Mouse (Mus musculus) neutrophil, adult 5-6 weeks (primary cell): ENCODE measurements around the gene Cycs. TPM values are rescaled to one million over a fixed set of nuclear protein-coding genes. Genes with fewer than 3 reads are reported as not detected.
"Not testable (repeated sequence)": the region's sequence is repeated elsewhere in the genome, so short reads cannot be mapped to it uniquely, and the experiment has no call there.

ENCODE experiments used
- ATAC-seq: fragments of 151-379, 151-347 bp; 2 replicates; pipeline ENCODE4 v1.8.0; 2017; ENCODE audit warnings: mild to moderate bottlenecking, moderate TSS enrichment; ENCODE audit not compliant: insufficient number of reproducible peaks, poor library complexity, low FRiP score, severe bottlenecking; ENCODE audit errors: extremely low read depth
- total RNA-seq: library from RNA; stranded (forward); fragments of 200-1000 nt; gene quantifications from 2 replicates; pipeline ENCODE4 v1.2.3, GENCODE M21; 2017

Cycs gene
- 44.1 and 49.5 TPM in 2 replicates for total RNA-seq

DNA sequence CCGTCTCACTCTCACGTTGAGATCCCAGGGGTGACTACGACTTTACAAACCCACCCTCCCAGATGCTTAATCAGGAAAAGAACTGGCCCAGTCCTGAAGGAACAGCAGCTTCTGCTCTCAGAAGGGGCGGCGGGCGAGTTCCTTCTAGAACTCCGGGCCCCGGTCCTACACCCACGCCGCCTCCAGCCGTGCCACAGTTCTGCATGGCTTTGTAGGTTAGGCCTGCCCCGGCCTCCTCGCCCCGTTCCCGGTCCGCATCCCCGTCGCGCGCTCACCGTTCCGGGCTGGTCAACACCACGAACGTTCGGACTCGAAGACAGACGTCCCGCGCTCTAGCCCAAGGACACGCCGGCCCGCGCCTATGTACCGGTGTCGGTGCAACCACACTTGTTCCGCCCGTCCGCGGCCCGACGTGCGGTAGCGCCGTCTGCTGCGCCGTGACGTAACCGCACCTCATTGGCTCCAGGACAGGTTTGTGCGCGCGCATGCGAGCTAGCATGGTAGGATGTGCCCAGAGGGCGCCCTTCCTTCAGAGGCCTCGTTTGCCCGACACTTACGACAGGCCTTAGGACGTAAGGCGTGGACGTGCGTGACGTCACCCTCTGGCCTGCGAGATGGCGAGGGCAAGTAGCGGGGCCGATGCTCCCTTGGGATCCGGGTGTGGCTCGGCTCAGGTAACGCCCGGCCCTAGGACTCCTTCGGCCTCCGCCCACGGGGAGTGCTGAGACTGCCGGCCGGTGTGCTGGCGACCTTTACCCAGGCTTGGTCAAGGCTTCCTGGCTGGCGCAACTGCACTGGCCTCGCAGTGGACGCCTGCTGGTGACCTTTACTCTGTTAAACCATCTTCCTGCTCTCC lies at the start of gene Cycs:
TSS of gene Cycs (minus strand) at position 398 of the 856 bp plus-strand sequence.
- peak; percentile 99 for ATAC-seq

DNA sequence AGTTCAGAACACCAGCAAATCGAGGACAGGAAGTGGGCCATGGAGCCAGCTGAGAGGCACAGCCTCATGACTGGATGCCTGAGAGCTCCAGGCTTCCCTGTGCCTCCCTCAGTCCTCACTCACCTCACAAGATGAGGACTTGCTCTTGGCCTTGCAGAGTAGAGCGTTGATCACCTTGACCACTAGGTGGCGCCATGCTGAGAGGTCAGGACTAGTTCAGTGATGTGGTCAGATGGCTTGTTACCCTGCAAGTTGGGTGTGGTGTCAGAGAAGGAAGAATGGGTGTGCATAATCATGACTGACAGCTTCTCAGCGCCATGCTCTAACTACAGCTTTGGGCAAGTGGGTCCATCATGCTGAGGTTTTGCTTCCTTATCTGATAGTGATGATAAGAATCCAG lies 35.3 kb upstream of the Cycs start:
- peak; percentile 62; the same call in 1 of the 2 replicates for ATAC-seq

- ATAC-seq: no peak
These were observed 32.2 kb upstream of the Cycs start for GRCm38 (mm10) chr6:50598560-50598959.

DNA sequence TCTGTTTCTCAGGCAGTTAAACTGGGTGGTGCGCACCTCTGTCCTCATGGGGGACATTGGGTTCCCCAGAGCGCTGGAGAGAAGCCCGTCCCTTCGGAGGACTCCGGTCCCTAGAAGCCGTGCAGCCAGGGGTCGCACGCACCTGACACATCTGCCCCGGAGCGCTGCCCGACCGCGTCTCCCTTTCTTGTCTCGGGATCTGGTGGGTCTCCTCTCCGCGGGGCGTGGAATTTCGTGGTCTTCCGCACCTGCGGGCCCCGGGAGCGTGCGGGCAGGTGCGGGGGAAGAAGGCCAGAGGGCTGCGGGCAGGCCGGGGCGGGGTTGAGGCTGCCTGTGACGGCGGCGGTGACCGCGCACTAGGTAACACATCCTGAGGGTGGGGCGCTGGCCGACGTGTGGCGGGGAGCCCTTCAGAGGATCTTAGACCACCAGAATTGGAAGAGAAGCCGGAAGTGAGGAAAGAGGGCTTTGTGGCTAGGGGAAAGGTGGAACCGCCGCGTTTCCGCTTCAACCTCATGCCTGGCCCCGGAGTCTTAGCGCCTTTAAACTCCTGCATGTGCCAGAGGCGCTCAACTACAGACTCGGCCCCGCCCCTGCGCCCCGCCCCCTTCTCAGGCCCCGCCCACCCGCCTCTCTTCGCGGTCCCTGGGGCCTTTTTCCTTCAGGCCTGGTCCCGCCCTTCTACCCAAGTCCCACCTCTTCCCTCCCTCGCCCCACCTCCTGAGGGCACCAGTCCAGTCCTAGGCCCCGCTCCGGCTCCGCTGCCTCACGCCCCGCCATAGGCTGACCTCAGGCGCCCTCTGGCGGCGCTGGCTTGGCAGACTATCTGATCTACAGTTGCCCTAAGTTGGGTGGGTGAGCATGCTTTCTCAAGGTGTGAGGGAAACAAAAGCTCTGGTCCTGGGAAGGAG lies 30.2 kb upstream of the Cycs start, which contains the start of gene 4921507P07Rik:
TSS of gene 4921507P07Rik (minus strand) at position 332 of the 911 bp plus-strand sequence.
- ATAC-seq: peak; percentile 94

- no peak for ATAC-seq
These were observed 28.0 kb upstream of the Cycs start for GRCm38 (mm10) chr6:50594372-50594771.

- ATAC-seq: no peak
These were observed 27.1 kb upstream of the Cycs start for GRCm38 (mm10) chr6:50593334-50593845.

GRCm38 (mm10) chr6:50590234-50590633 lies 23.9 kb upstream of the Cycs start:
- no peak for ATAC-seq

DNA sequence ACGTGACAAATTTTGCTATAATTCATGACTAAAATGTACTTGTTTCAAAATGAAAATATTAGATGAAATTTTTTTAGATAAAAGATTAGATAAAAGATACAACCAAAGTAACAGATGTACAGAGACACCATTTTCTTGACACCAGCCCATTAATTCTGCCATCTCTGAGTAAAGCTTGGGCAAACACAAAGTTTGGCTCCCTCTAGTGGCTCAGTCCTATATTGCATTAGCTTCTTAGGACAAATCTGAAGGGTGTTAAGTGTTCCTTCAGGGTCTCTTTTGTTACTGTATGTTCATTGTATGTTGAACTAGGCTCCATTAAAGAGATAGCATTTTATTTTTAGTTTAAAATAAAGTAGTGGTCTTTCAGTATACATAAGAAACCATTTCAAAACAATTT lies 21.9 kb upstream of the Cycs start:
- peak; percentile 84 for ATAC-seq

DNA sequence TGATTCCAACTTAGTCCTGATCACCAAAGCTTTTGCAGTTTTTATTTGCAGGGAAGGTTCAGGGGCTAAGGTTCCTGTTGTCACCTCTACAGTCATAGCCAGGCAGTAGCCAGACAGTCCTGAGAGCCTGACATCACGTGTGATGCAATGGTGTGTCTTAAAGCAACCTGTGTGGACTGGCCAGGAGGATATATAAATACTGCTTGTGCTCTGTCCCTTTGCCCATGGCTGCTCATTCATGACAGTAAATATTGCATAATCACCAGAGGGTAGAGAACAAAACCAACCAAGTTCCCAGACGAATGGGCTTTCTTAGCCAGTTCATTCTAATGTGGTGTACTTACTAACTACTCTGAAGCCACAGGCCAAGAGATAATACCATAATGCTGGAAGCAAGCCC lies 21.1 kb upstream of the Cycs start:
- no peak for ATAC-seq

- ATAC-seq: no peak
These were observed 20.0 kb upstream of the Cycs start for GRCm38 (mm10) chr6:50586316-50586715.

- ATAC-seq: no peak
These were observed 19.4 kb upstream of the Cycs start for GRCm38 (mm10) chr6:50585733-50586132.

DNA sequence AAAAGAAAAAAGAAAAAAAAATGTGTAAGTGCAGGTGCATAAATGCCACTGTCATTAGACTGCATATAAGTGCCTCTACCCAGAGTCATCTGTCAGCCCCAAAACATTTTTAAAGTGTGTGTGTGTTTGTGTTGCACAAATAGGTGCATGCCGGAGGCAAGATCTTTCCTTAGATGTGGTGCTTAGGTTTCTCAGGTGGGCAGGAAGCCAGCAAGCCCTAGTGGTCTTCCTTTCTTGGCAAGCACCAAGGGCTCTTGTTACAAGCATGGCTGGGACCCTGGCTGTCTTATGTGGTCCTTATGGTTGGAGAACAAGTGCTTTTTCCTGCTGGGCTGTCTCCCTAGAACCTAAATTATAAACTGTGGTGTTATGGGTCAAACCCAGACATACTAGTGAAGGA lies 5.3 kb upstream of the Cycs start:
- ATAC-seq: no peak

DNA sequence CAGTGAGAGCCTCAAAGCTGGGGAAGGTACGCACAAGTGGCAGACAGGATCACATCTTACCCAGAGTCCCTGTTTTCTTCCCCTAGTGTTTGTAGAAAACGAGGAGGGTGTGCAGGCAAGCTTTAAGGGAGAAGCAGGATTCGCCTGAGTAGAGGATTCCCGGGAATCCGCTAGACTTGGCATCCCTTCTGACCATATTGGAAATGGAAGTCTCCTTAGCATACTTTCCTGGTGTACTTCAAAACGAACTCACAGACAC lies 588 bp upstream of the Cycs start:
- no peak for ATAC-seq

DNA sequence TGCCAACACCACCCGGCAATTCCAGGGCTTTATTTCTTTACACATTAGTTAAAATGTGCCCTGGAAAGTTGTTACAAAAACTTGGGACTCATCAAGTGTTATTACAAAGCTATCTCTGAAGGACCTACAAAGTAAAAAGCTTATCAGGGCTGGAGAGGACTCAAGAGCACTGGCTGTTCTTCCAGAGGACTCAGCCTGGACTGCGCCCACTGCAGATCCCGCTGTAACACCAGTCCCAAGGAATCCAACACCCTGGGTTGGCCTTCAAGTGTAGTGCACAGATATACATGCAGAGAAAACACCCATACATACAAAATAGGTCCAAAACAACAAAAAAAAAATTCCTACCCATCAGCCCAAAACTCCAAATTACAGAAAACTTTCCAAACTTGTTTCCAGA lies 2.7 kb downstream of the Cycs start:
- no peak for ATAC-seq

DNA sequence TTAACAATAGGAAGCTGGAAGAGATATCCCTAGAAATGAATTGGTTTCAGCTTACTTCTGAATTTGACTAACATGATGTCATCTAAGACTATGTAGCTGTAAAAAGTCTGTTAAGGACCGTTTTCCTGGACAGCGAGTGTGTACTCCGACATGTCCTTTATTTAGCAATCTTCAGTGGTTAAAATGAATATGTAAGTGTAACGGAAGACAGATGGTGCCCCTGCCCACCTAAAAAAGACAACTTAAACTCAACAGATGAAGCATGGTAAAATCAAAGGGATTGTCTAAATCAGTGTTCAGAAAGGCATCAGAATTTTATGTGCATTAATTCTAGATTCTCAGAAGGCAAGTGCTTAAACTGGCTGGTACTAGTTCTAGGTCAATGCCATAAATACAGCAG lies 3.9 kb downstream of the Cycs start:
- ATAC-seq: no peak

- ATAC-seq: peak; percentile 30; the same call in 1 of the 2 replicates
These were observed 5.6 kb downstream of the Cycs start for GRCm38 (mm10) chr6:50560776-50561175.

- ATAC-seq: no peak
These were observed 7.5 kb downstream of the Cycs start for GRCm38 (mm10) chr6:50558877-50559276.

GRCm38 (mm10) chr6:50557566-50557965 lies 8.8 kb downstream of the Cycs start:
- ATAC-seq: no peak

DNA sequence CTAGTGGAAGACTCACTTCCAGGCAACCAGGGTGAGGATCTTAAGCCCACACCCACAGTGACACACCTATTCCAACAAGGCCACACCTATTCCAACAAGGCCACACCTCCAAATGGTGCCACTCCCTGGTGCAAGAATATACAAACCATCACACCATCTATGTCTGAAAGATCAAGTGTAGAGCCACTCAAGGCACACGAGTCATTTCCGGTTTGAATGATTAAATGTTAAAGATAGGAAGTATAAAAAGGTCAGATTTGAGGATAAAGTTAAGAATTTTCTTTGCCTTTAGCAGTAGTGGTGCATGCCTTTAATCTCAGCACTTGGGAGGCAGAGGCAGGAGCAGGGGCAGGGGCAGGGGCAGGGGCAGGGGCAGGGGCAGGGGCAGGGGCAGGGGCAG lies 12.1 kb downstream of the Cycs start:
- ATAC-seq: not testable (repeated sequence)
